Mouse (Mus musculus): Measurements from ENCODE around the gene Primpol. TPM values are rescaled to one million over a fixed set of nuclear protein-coding genes. Genes with fewer than 3 reads are reported as not detected.

The Primpol gene
- 9.0 and 9.5 TPM in 2 replicates for polyA plus RNA-seq (2015; fragmentation: Nextera tagmentation; extraction: Ambion mirVana)

- peak within 1 kb of the TSS; percentile 85 for H3K27ac ChIP-seq (ENCODE audit: low read length)
- H3K9me3 ChIP-seq (replicated peaks; ENCODE audit: control insufficient read depth, low read length) = no peaks in the 10 kb centered on the region
- H3K27me3 ChIP-seq (ENCODE audit: control insufficient read depth, insufficient read depth, low read length) = no peaks in the 10 kb centered on the region
- WGBS = under 1% methylated on average over 54 of the region's 54 CpGs
- H3K36me3 ChIP-seq (ENCODE audit: control insufficient read depth, insufficient read depth) = no peaks in the 10 kb centered on the region
- H3K4me1 ChIP-seq (ENCODE audit: control insufficient read depth, insufficient read depth, low read length) = peaks cover 27% of the 10 kb centered on the region
- peak within 1 kb of the TSS; percentile 93 for H3K4me3 ChIP-seq (ENCODE audit: low read length)
- H3K9ac ChIP-seq (ENCODE audit: low read length) = peak within 1 kb of the TSS; percentile 92
- ATAC-seq (replicated peaks; ENCODE audit: extremely low read depth, insufficient read depth, low FRiP score) = peak; percentile 96
- peak within 1 kb of the TSS; percentile 97 for H3K4me2 ChIP-seq (ENCODE audit: low read depth, low read length)
Observed at GRCm38 (mm10) chr8:46616879-46617689, at the start of gene Primpol, which contains the start of gene Casp3. Primpol (minus strand) TSS chr8:46617212. Casp3 (plus strand) TSS chr8:46617291.

GRCm38 (mm10) chr8:46655919-46656318, 38.9 kb upstream of the Primpol start:
- ATAC-seq (replicated peaks; ENCODE audit: extremely low read depth, insufficient read depth, low FRiP score) = no peak
- Histone ChIP-seq H3K9me3 (replicated peaks; ENCODE audit: control insufficient read depth, low read length) (no peaks in the 10 kb centered on the region), H3K27ac (ENCODE audit: low read length) (no peak overlapping the region), H3K4me1 (ENCODE audit: control insufficient read depth, insufficient read depth, low read length) (peaks cover 2% of the 10 kb centered on the region; the same call in 1 of the 2 replicates), H3K4me2 (ENCODE audit: low read depth, low read length) (no peak overlapping the region), H3K4me3 (ENCODE audit: low read length) (no peak overlapping the region), H3K27me3 (ENCODE audit: control insufficient read depth, insufficient read depth, low read length) (no peaks in the 10 kb centered on the region), H3K36me3 (ENCODE audit: control insufficient read depth, insufficient read depth) (no peaks in the 10 kb centered on the region), H3K9ac (ENCODE audit: low read length) (no peak overlapping the region)
- 73% methylated on average over 2 of the region's 2 CpGs for WGBS

- Histone ChIP-seq H3K9ac (ENCODE audit: low read length) (no peak overlapping the region), H3K36me3 (ENCODE audit: control insufficient read depth, insufficient read depth) (no peaks in the 10 kb centered on the region), H3K4me3 (ENCODE audit: low read length) (no peak overlapping the region), H3K27me3 (ENCODE audit: control insufficient read depth, insufficient read depth, low read length) (no peaks in the 10 kb centered on the region), H3K4me2 (ENCODE audit: low read depth, low read length) (no peak overlapping the region), H3K27ac (ENCODE audit: low read length) (no peak overlapping the region), H3K9me3 (replicated peaks; ENCODE audit: control insufficient read depth, low read length) (no peaks in the 10 kb centered on the region), H3K4me1 (ENCODE audit: control insufficient read depth, insufficient read depth, low read length) (peaks cover 5% of the 10 kb centered on the region; the same call in 1 of the 2 replicates)
- 47% methylated on average over 9 of the region's 9 CpGs for WGBS
- no peak for ATAC-seq (replicated peaks; ENCODE audit: extremely low read depth, insufficient read depth, low FRiP score)
Observed at GRCm38 (mm10) chr8:46651872-46652271, 34.9 kb upstream of the Primpol start.

- H3K9me3 ChIP-seq (replicated peaks; ENCODE audit: control insufficient read depth, low read length) = no peaks in the 10 kb centered on the region
- ATAC-seq (replicated peaks; ENCODE audit: extremely low read depth, insufficient read depth, low FRiP score) = no peak
- no peaks in the 10 kb centered on the region for H3K36me3 ChIP-seq (ENCODE audit: control insufficient read depth, insufficient read depth)
- no peak overlapping the region for H3K4me3 ChIP-seq (ENCODE audit: low read length)
- 66% methylated on average over 4 of the region's 4 CpGs for WGBS
- H3K4me2 ChIP-seq (ENCODE audit: low read depth, low read length) = no peak overlapping the region
- no peaks in the 10 kb centered on the region for H3K27me3 ChIP-seq (ENCODE audit: control insufficient read depth, insufficient read depth, low read length)
- H3K4me1 ChIP-seq (ENCODE audit: control insufficient read depth, insufficient read depth, low read length) = peaks cover 5% of the 10 kb centered on the region; the same call in 1 of the 2 replicates
- no peak overlapping the region for H3K27ac ChIP-seq (ENCODE audit: low read length)
- H3K9ac ChIP-seq (ENCODE audit: low read length) = no peak overlapping the region
Observed at GRCm38 (mm10) chr8:46648421-46648820, 31.4 kb upstream of the Primpol start.

GRCm38 (mm10) chr8:46641272-46641671, 24.3 kb upstream of the Primpol start:
- peaks cover 16% of the 10 kb centered on the region for H3K36me3 ChIP-seq (ENCODE audit: control insufficient read depth, insufficient read depth)
- H3K4me2 ChIP-seq (ENCODE audit: low read depth, low read length) = no peak overlapping the region
- no peaks in the 10 kb centered on the region for H3K9me3 ChIP-seq (replicated peaks; ENCODE audit: control insufficient read depth, low read length)
- ATAC-seq (replicated peaks; ENCODE audit: extremely low read depth, insufficient read depth, low FRiP score) = no peak
- no peak overlapping the region for H3K9ac ChIP-seq (ENCODE audit: low read length)
- H3K4me3 ChIP-seq (ENCODE audit: low read length) = no peak overlapping the region
- no peaks in the 10 kb centered on the region for H3K27me3 ChIP-seq (ENCODE audit: control insufficient read depth, insufficient read depth, low read length)
- WGBS = 61% methylated on average over 5 of the region's 5 CpGs
- peaks cover 12% of the 10 kb centered on the region for H3K4me1 ChIP-seq (ENCODE audit: control insufficient read depth, insufficient read depth, low read length)
- H3K27ac ChIP-seq (ENCODE audit: low read length) = 0 out of 2 replicates have a peak overlapping the region, but pooled peaks have one; percentile 7

- H3K36me3 ChIP-seq (ENCODE audit: control insufficient read depth, insufficient read depth) = peaks cover 30% of the 10 kb centered on the region
- ATAC-seq (replicated peaks; ENCODE audit: extremely low read depth, insufficient read depth, low FRiP score) = no peak
- peak overlapping the region; percentile 53 for H3K27ac ChIP-seq (ENCODE audit: low read length)
- H3K27me3 ChIP-seq (ENCODE audit: control insufficient read depth, insufficient read depth, low read length) = no peaks in the 10 kb centered on the region
- no peak overlapping the region for H3K9ac ChIP-seq (ENCODE audit: low read length)
- no peak overlapping the region for H3K4me2 ChIP-seq (ENCODE audit: low read depth, low read length)
- H3K4me1 ChIP-seq (ENCODE audit: control insufficient read depth, insufficient read depth, low read length) = peaks cover 12% of the 10 kb centered on the region
- H3K4me3 ChIP-seq (ENCODE audit: low read length) = no peak overlapping the region
- WGBS = 68% methylated on average over 5 of the region's 5 CpGs
- no peaks in the 10 kb centered on the region for H3K9me3 ChIP-seq (replicated peaks; ENCODE audit: control insufficient read depth, low read length)
Observed at GRCm38 (mm10) chr8:46639852-46640251, 22.8 kb upstream of the Primpol start.

- Histone ChIP-seq H3K36me3 (ENCODE audit: control insufficient read depth, insufficient read depth) (peaks cover 35% of the 10 kb centered on the region), H3K27me3 (ENCODE audit: control insufficient read depth, insufficient read depth, low read length) (no peaks in the 10 kb centered on the region), H3K4me1 (ENCODE audit: control insufficient read depth, insufficient read depth, low read length) (peaks cover 12% of the 10 kb centered on the region), H3K9me3 (replicated peaks; ENCODE audit: control insufficient read depth, low read length) (no peaks in the 10 kb centered on the region), H3K27ac (ENCODE audit: low read length) (peak overlapping the region; percentile 52), H3K9ac (ENCODE audit: low read length) (no peak overlapping the region), H3K4me2 (ENCODE audit: low read depth, low read length) (peak overlapping the region; percentile 28), H3K4me3 (ENCODE audit: low read length) (no peak overlapping the region)
- peak; percentile 76 for ATAC-seq (replicated peaks; ENCODE audit: extremely low read depth, insufficient read depth, low FRiP score)
- 26% methylated on average over 6 of the region's 6 CpGs for WGBS
Observed at GRCm38 (mm10) chr8:46639010-46639571, 22.1 kb upstream of the Primpol start.

GRCm38 (mm10) chr8:46630932-46631331, 13.9 kb upstream of the Primpol start:
- H3K27ac ChIP-seq (ENCODE audit: low read length) = no peak overlapping the region
- WGBS = 90% methylated on average over 4 of the region's 4 CpGs
- H3K36me3 ChIP-seq (ENCODE audit: control insufficient read depth, insufficient read depth) = peaks cover 36% of the 10 kb centered on the region

GRCm38 (mm10) chr8:46630422-46630821, 13.4 kb upstream of the Primpol start:
- ATAC-seq (replicated peaks; ENCODE audit: extremely low read depth, insufficient read depth, low FRiP score) = no peak
- 97% methylated on average over 3 of the region's 3 CpGs for WGBS
- Histone ChIP-seq H3K9ac (ENCODE audit: low read length) (no peak overlapping the region), H3K27me3 (ENCODE audit: control insufficient read depth, insufficient read depth, low read length) (no peaks in the 10 kb centered on the region), H3K4me2 (ENCODE audit: low read depth, low read length) (no peak overlapping the region), H3K4me3 (ENCODE audit: low read length) (no peak overlapping the region), H3K27ac (ENCODE audit: low read length) (no peak overlapping the region), H3K9me3 (replicated peaks; ENCODE audit: control insufficient read depth, low read length) (no peaks in the 10 kb centered on the region), H3K4me1 (ENCODE audit: control insufficient read depth, insufficient read depth, low read length) (0 out of 2 replicates have a peak, but pooled peaks cover 5% of the 10 kb centered on the region), H3K36me3 (ENCODE audit: control insufficient read depth, insufficient read depth) (peaks cover 31% of the 10 kb centered on the region)

More at GRCm38 (mm10) chr8:46630932-46631331, 13.9 kb upstream of the Primpol start:
- H3K4me1 ChIP-seq (ENCODE audit: control insufficient read depth, insufficient read depth, low read length) = 0 out of 2 replicates have a peak, but pooled peaks cover under 1% of the 10 kb centered on the region
- H3K9me3 ChIP-seq (replicated peaks; ENCODE audit: control insufficient read depth, low read length) = no peaks in the 10 kb centered on the region
- H3K4me3 ChIP-seq (ENCODE audit: low read length) = no peak overlapping the region
- ATAC-seq (replicated peaks; ENCODE audit: extremely low read depth, insufficient read depth, low FRiP score) = no peak
- no peak overlapping the region for H3K9ac ChIP-seq (ENCODE audit: low read length)
- H3K4me2 ChIP-seq (ENCODE audit: low read depth, low read length) = no peak overlapping the region
- H3K27me3 ChIP-seq (ENCODE audit: control insufficient read depth, insufficient read depth, low read length) = no peaks in the 10 kb centered on the region
